Mouse (Mus musculus): Measurements from ENCODE around the gene Uxs1.
A peak's percentile ranks its signal among the peaks of the same experiment; 100 is the strongest.

Gene Uxs1

DNA sequence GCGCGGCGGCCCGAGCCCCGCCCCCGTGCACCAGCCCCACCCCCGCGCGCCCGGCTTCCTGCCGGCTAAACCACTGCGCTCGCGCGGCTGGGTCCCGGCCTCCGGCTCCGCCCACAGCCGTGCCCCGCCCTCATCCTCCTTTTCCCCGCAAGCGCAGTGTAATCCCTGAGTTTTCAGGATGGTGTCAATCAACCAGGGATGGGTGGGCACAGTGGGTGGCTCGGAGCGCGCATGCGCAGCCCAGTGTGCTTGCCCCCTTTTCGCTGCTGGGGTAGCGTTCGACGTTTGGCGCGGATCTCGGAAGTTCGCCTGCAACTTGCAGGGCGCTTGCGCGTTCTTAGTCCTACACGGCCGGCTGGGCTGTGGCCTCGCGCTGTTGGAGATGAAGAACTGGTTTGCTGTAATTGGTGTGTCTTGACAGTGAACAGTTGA is at the start of gene Uxs1:
TSS of gene Uxs1 (minus strand) at position 38 of the 432 bp plus-strand sequence.
- peak; percentile 98 for DNase-seq

DNA sequence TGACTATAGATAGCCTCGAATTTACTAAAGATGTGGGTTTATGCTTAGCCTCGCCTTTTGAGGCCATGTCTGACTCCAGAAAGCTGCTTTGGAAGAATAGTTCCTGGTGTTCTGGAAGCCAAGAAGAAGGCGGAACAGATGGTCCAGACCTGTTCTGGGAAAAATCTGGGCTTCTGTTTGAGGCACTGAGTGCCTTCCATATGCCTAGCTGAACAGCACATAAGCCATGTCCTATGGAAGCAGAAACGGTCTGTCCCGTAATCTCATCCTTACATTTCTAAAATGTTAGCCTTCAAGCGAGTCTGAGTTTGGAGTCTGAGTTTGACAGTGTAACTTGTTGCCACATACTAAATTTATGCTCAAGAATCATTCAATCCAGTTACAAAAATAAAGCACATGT is 49.6 kb upstream of the Uxs1 start:
- DNase-seq = no peak

- no peak for DNase-seq
Measured at GRCm38 (mm10) chr1:43871116-43871515, 43.5 kb upstream of the Uxs1 start.

- DNase-seq = no peak
Measured at GRCm38 (mm10) chr1:43868510-43868909, 40.9 kb upstream of the Uxs1 start.

DNA sequence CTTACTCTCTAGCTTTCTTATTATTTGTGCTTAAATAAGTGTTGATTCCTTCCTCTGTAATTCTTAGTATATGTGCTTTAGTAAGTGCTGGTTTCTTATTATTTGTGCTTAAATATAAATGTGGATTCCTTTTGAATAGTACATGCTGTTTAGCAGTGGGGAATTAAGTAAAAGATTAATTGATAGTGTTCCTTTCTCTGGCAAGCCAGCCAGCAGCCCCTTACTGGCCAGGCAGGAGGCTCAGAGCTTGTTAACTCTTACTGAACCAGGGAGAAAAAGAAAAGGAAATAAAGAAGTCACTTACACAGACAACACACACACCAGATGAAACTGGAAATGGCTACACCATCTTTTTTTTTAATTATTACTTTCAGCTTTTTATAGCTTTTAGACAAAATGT is 37.2 kb upstream of the Uxs1 start:
- DNase-seq = no peak

DNA sequence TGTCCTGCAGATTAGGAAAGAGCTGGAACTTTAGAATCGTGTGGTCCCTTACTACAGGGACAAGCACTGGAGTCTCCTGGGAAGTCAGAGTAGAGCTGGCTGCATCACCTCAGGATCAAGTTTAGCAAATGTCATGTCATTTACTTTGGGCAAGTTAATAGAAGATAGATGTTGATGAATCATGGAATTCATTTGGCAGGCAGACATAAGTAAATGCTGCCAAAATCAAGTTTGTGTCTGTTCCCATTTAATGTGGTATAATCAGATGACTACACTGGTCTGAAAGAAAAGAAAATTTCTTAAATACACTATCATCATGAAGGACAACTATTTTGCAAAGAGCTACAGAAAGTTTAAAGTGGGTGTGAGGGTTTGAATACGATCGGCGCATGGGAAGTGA is 35.0 kb upstream of the Uxs1 start:
- no peak for DNase-seq

DNA sequence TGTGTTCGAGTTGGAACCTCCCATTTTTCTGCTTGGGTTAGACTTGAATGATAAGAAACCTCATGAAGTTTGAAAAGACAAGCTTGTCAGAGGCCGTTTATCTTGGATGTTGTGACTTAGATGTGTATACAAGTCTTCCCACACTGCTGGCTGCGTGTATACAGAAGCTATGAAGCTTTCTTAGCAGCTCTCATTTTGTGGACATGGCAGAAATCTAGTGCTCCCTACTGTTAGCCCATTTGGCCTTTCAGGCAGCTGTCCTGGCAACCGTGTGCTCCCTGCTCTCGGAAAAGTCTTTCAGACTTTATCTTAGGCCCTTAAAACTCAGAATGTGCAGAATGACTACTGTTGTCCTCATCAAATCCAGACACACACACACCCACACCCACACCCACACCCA is 31.4 kb upstream of the Uxs1 start:
- DNase-seq = no peak

- no peak for DNase-seq
Measured at GRCm38 (mm10) chr1:43857656-43858055, 30.1 kb upstream of the Uxs1 start.

DNA sequence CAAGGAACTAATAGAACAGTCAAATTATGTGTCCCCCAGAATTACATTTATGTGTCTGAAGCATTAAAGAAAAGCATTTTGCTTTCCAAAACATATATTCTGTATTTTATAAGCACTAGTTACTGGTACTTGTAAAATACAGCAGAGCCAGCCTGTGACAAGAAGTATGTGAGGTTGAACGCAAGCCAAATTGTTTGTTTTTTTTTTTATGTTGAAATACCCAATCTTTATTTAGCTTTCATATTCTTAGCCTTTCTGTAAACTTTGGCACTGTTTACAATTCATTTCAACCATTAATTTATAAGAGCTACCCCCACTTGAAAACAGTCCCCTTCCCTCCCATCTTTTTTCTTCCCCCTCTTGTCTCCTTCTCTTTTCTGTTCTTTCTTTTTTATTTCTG is 28.0 kb upstream of the Uxs1 start:
- DNase-seq = no peak

GRCm38 (mm10) chr1:43843398-43843797 is 15.8 kb upstream of the Uxs1 start:
- no peak for DNase-seq

- DNase-seq = no peak
Measured at GRCm38 (mm10) chr1:43837236-43837635, 9.6 kb upstream of the Uxs1 start.

- DNase-seq = no peak
Measured at GRCm38 (mm10) chr1:43830096-43830495, 2.5 kb upstream of the Uxs1 start.

DNA sequence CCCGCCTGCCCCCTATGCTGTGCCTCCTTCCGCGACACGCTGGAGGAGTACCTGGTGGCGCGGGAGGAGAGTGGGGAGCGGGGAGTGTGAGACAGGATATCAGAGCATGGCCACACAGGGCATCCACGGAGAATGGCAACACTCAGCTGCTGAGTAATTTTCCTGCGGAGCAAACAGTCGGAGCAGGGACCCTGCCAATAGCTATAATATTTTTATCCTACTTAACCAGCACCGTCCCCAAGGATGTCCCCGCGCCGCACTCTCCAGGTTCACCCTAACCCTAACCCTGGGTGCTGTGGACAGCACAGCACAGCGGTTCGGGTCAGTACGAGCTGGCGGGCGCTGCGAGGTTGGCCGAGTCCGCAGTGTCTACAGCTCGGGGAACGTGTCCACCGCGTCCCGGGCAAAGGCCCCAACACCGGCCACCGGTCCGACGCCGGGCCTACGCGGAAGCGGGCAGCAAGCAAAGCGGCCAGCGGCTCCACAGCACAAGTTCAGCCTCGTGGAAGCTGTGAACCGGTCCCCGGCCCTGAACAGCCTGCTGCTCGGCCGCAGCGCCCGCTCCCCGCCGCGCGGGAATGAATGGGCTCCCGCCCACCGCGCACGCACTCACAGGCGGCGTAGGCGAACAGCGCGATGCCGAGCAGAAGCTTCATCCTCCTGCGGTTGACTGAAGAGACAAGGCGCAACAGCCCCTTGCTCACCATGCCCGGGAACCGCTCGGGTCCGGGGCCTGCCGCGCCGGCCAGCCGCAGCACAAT is 418 bp downstream of the Uxs1 start:
- DNase-seq = peak; percentile 71

- no peak for DNase-seq
Measured at GRCm38 (mm10) chr1:43826628-43827001, 985 bp downstream of the Uxs1 start.

GRCm38 (mm10) chr1:43823406-43823805 is 4.2 kb downstream of the Uxs1 start:
- DNase-seq = no peak

GRCm38 (mm10) chr1:43822586-43822985 is 5.0 kb downstream of the Uxs1 start:
- no peak for DNase-seq

DNA sequence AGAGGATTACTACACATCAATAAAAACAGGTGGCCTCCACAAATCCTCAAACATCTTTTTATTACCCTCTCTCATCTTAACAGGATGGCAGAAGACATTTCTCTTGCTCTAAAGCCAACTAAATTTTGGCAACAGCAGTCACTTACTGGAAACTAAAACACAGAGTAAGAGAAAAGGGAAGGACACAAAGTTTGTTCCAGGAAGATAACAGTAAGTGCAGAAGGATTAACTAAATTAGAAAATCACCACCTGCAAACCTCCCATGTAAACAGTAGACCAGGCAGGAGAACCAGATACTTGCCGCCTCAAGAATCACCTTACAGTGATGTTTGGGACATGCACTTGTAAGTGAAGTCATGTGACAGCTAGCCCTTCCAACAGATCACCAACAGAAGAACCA is 5.8 kb downstream of the Uxs1 start:
- DNase-seq = no peak

- no peak for DNase-seq
Measured at GRCm38 (mm10) chr1:43820571-43820970, 7.0 kb downstream of the Uxs1 start.

DNA sequence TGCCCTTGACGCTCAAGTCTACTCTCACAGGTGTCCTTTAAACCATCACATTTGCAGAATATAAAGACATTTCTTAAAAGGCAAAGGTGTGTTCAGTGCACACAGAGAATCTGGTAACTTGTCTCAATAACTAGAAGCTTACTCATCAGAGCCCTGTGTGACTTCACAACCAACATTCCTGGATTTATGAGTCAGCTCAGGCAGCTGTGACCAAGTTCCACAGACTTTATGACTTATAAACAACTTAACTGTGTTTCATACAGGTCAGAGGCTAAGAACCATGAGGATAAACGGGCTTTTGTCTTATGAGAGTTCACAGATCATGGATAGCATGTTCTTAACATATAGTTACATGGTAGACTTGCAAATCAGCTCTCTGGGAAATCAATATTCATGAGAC is 8.5 kb downstream of the Uxs1 start:
- no peak for DNase-seq

- DNase-seq = no peak
Measured at GRCm38 (mm10) chr1:43818356-43818755, 9.2 kb downstream of the Uxs1 start.

GRCm38 (mm10) chr1:43811764-43812163 is 15.8 kb downstream of the Uxs1 start:
- no peak for DNase-seq

GRCm38 (mm10) chr1:43811055-43811454 is 16.5 kb downstream of the Uxs1 start:
- no peak for DNase-seq

DNA sequence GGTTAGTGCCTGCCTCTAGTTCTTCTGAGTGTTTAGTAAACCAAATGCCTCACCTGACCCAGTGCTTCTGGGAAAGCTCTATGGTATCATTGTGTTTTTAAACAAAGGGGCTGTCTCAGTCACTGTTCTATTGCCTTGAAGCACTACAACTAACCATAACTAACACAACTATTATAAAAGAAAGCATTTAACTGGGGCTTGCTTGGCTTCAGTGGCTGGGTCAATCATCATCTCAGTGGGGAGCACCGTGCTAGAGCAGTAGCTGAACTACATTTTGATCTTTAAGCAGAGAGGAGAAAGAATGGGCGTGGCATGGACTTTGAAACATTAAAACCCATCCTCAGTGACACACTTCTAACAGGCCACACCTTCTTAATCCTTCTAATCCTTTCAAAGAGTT is 18.2 kb downstream of the Uxs1 start:
- no peak for DNase-seq

DNA sequence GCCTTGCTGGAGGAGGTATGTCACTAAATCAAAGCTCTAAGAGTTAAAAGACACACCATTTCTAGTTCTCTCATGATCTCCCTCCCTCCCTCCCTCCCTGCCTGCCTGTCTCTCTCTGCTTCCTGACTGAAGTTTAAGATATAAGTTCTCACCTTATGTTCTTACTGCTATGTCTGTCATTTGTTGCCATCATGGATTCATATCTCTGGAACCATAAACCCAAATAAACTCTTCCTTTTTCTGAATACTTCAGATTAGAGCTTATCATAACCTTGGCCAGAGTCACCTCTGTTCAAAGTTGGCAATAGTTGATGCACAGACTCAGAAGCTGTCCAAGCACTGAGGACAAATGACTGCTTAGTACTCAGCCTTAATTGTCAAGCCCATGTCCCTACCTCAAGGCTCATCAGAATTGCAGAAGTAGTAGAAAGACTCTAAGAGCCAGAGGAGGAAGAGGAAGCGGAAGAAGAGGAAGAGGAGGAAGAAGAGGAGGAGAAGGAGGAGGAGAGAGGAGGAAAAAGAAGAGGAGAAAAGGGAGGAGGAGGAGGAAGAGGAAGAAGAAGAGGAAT is 23.6 kb downstream of the Uxs1 start:
- no peak for DNase-seq

- DNase-seq = no peak
Measured at GRCm38 (mm10) chr1:43798048-43798447, 29.6 kb downstream of the Uxs1 start.
